Mouse (Mus musculus) liver, embryonic 16.5 days (tissue): ENCODE data around the gene Dusp27. TPM values are rescaled to one million over a fixed set of nuclear protein-coding genes. Genes with fewer than 3 reads are reported as not detected.

Experiments
- ATAC-seq: fragments of 200-750 bp; cut with Nextera tagmentation; 2 replicates; pipeline ENCODE4 v1.8.0; 2017; ENCODE audit warnings: low read depth, mild to moderate bottlenecking, moderate number of reproducible peaks, moderate library complexity
- H3K27ac ChIP-seq: fragments of 300-500 bp; sonication (generic); 2 replicates; pipeline ENCODE4 v1.5.1; 2014; ENCODE audit warnings: mild to moderate bottlenecking, low read length
- H3K27me3 ChIP-seq: fragments of 300-500 bp; sonication (generic); 2 replicates; pipeline ENCODE4 v1.6.1; 2014; ENCODE audit warnings: low read depth, low read length, mixed read lengths; ENCODE audit not compliant: control insufficient read depth, insufficient read depth
- H3K36me3 ChIP-seq: fragments of 300-500 bp; sonication (generic); 2 replicates; pipeline ENCODE4 v1.6.1; 2014; ENCODE audit warnings: mild to moderate bottlenecking; ENCODE audit not compliant: control insufficient read depth, insufficient read depth
- H3K4me1 ChIP-seq: fragments of 300-500 bp; sonication (generic); 2 replicates; pipeline ENCODE4 v1.6.1; 2014; ENCODE audit warnings: low read depth, low read length, mixed read lengths; ENCODE audit not compliant: control insufficient read depth
- H3K4me2 ChIP-seq: fragments of 300-500 bp; sonication (generic); 2 replicates; pipeline ENCODE4 v1.6.1; 2014; ENCODE audit warnings: low read depth, low read length, mixed read lengths
- H3K4me3 ChIP-seq: fragments of 300-500 bp; sonication (generic); 2 replicates; pipeline ENCODE4 v1.5.1; 2014; ENCODE audit warnings: low read depth, mild to moderate bottlenecking, low read length
- H3K9ac ChIP-seq: fragments of 300-500 bp; sonication (generic); 2 replicates; pipeline ENCODE4 v1.6.1; 2014; ENCODE audit warnings: low read depth, low read length
- H3K9me3 ChIP-seq: fragments of 300-500 bp; sonication (generic); replicated peaks from 2 replicates; pipeline ENCODE4 v1.6.1; 2016; ENCODE audit warnings: low read length; ENCODE audit not compliant: control insufficient read depth
- WGBS: fragments of 180-500 bp; shearing (Covaris S2); extraction: QIAGEN DNeasy Blood & Tissue Kit; methylation state at CpG from one replicate; pipeline ENCODE4 v1.1.7; 2014; ENCODE audit not compliant: insufficient replicate concordance; 5-methylcytosine and 5-hydroxymethylcytosine counted together
- polyA plus RNA-seq: library from polyadenylated mRNA; unstranded; fragments of >200 nt; fragmentation: Nextera tagmentation; extraction: Ambion mirVana; gene quantifications from 2 replicates; pipeline ENCODE4 v1.2.1, GENCODE M21; 2015

The Dusp27 gene
- polyA plus RNA-seq, 1 experiment from 2014 or later, result 0.52 TPM

- Histone ChIP-seq H3K36me3 (no peaks in the 10 kb centered on the region), H3K27ac (no peak overlapping the region), H3K9ac (no peak overlapping the region), H3K4me2 (no peak overlapping the region), H3K4me1 (no peaks in the 10 kb centered on the region), H3K4me3 (no peak overlapping the region), H3K27me3 (no peaks in the 10 kb centered on the region), H3K9me3 (no peaks in the 10 kb centered on the region)
- ATAC-seq, result no peak
- 60% methylated on average over 11 of the region's 11 CpGs for WGBS
Observed at GRCm38 (mm10) chr1:166102920-166103608, 24.7 kb downstream of the Dusp27 start.

- ATAC-seq, result no peak
- WGBS, result 60% methylated on average over 2 of the region's 2 CpGs
Observed at GRCm38 (mm10) chr1:166098120-166098519, 29.6 kb downstream of the Dusp27 start.

GRCm38 (mm10) chr1:166094462-166094861 lies 33.3 kb downstream of the Dusp27 start:
- Histone ChIP-seq H3K4me1 (no peaks in the 10 kb centered on the region), H3K27me3 (no peaks in the 10 kb centered on the region), H3K9me3 (no peaks in the 10 kb centered on the region), H3K27ac (no peak overlapping the region), H3K4me2 (no peak overlapping the region), H3K4me3 (no peak overlapping the region), H3K9ac (no peak overlapping the region), H3K36me3 (no peaks in the 10 kb centered on the region)
- no peak for ATAC-seq
- 73% methylated on average over 3 of the region's 3 CpGs for WGBS

More at GRCm38 (mm10) chr1:166098120-166098519, 29.6 kb downstream of the Dusp27 start:
- no peak overlapping the region for H3K9ac ChIP-seq
- H3K27ac ChIP-seq, result no peak overlapping the region
- no peaks in the 10 kb centered on the region for H3K27me3 ChIP-seq
- H3K4me1 ChIP-seq, result no peaks in the 10 kb centered on the region
- no peaks in the 10 kb centered on the region for H3K36me3 ChIP-seq
- no peak overlapping the region for H3K4me3 ChIP-seq
- H3K9me3 ChIP-seq, result no peaks in the 10 kb centered on the region
- H3K4me2 ChIP-seq, result no peak overlapping the region

- Histone ChIP-seq H3K4me2 (no peak overlapping the region), H3K36me3 (no peaks in the 10 kb centered on the region), H3K9me3 (no peaks in the 10 kb centered on the region), H3K9ac (no peak overlapping the region), H3K27me3 (no peaks in the 10 kb centered on the region), H3K27ac (no peak overlapping the region), H3K4me3 (no peak overlapping the region), H3K4me1 (no peaks in the 10 kb centered on the region)
- 73% methylated on average over 2 of the region's 2 CpGs for WGBS
- ATAC-seq, result no peak
Observed at GRCm38 (mm10) chr1:166090306-166090705, 37.4 kb downstream of the Dusp27 start.

- H3K4me1 ChIP-seq, result no peaks in the 10 kb centered on the region
- no peak overlapping the region for H3K27ac ChIP-seq
- no peaks in the 10 kb centered on the region for H3K27me3 ChIP-seq
- no peak for ATAC-seq
- 36% methylated on average over 4 of the region's 4 CpGs for WGBS
- H3K9me3 ChIP-seq, result no peaks in the 10 kb centered on the region
- H3K9ac ChIP-seq, result no peak overlapping the region
- H3K4me2 ChIP-seq, result no peak overlapping the region
- H3K36me3 ChIP-seq, result no peaks in the 10 kb centered on the region
- H3K4me3 ChIP-seq, result no peak overlapping the region
Observed at GRCm38 (mm10) chr1:166089739-166090138, 38.0 kb downstream of the Dusp27 start.

GRCm38 (mm10) chr1:166089337-166089736 lies 38.4 kb downstream of the Dusp27 start:
- WGBS, result 32% methylated on average over 3 of the region's 3 CpGs
- Histone ChIP-seq H3K27ac (no peak overlapping the region), H3K4me2 (no peak overlapping the region), H3K36me3 (no peaks in the 10 kb centered on the region), H3K4me3 (no peak overlapping the region), H3K4me1 (no peaks in the 10 kb centered on the region), H3K27me3 (no peaks in the 10 kb centered on the region), H3K9me3 (no peaks in the 10 kb centered on the region), H3K9ac (no peak overlapping the region)
- no peak for ATAC-seq

GRCm38 (mm10) chr1:166088446-166089170 lies 39.1 kb downstream of the Dusp27 start:
- no peaks in the 10 kb centered on the region for H3K27me3 ChIP-seq
- H3K4me2 ChIP-seq, result no peak overlapping the region
- no peaks in the 10 kb centered on the region for H3K36me3 ChIP-seq
- H3K4me3 ChIP-seq, result no peak overlapping the region
- no peak for ATAC-seq
- no peaks in the 10 kb centered on the region for H3K9me3 ChIP-seq
- H3K4me1 ChIP-seq, result no peaks in the 10 kb centered on the region
- no peak overlapping the region for H3K27ac ChIP-seq
- WGBS, result 77% methylated on average over 19 of the region's 19 CpGs
- H3K9ac ChIP-seq, result no peak overlapping the region

- no peaks in the 10 kb centered on the region for H3K27me3 ChIP-seq
- no peak overlapping the region for H3K27ac ChIP-seq
- no peak for ATAC-seq
- no peak overlapping the region for H3K4me3 ChIP-seq
- H3K4me1 ChIP-seq, result no peaks in the 10 kb centered on the region
- WGBS, result 67% methylated on average over 6 of the region's 6 CpGs
- no peaks in the 10 kb centered on the region for H3K36me3 ChIP-seq
- no peaks in the 10 kb centered on the region for H3K9me3 ChIP-seq
- H3K4me2 ChIP-seq, result no peak overlapping the region
- no peak overlapping the region for H3K9ac ChIP-seq
Observed at GRCm38 (mm10) chr1:166077052-166077735, 50.5 kb downstream of the Dusp27 start.
